Mouse (Mus musculus) CH12.LX (cell line): ENCODE measurements around the gene Tmem35b. TPM values are rescaled to one million over a fixed set of nuclear protein-coding genes. Genes with fewer than 3 reads are reported as not detected.

ENCODE experiments used
- DNase-seq: peaks from one replicate; pipeline ENCODE4 v3.0.0-alpha.2; 2013; ENCODE audit errors: extremely low read depth
- H3K27ac ChIP-seq: 2 replicates; pipeline ENCODE4 v1.5.1; 2012; ENCODE audit warnings: low read depth, mild to moderate bottlenecking, control low read depth, moderate library complexity; ENCODE audit not compliant: insufficient read depth
- H3K27me3 ChIP-seq: replicated peaks from 2 replicates; pipeline ENCODE3; 2012; ENCODE audit warnings: inconsistent platforms
- H3K36me3 ChIP-seq, 2 experiments: replicated peaks in 1 of 2; 2 replicates each; pipeline versions ENCODE3 to v1.6.1; 2012; ENCODE audit warnings: inconsistent platforms in 1 of 2, low read length in 1 of 2, mild to moderate bottlenecking in 1 of 2, mixed read lengths in 1 of 2, moderate library complexity in 1 of 2; ENCODE audit not compliant: control insufficient read depth in 1 of 2, insufficient read depth in 1 of 2
- H3K4me1 ChIP-seq, 2 experiments: 2 replicates each; pipeline ENCODE4 v1.6.1; 2012; ENCODE audit warnings: inconsistent platforms in 1 of 2, moderate library complexity in 1 of 2; ENCODE audit not compliant: insufficient read depth in 2 of 2, control insufficient read depth in 1 of 2
- H3K4me2 ChIP-seq: 2 replicates; pipeline ENCODE4 v1.6.1; 2012; ENCODE audit warnings: low read depth, mild to moderate bottlenecking, control low read depth; ENCODE audit not compliant: poor library complexity, insufficient read depth, severe bottlenecking
- H3K4me3 ChIP-seq, 3 experiments: fragments of 150-350 bp in 1 of 3; sonication (generic) in 1 of 3; replicated peaks in 1 of 3; 2 replicates each; pipeline versions ENCODE3 to v1.5.1; 2011 to 2012; ENCODE audit warnings: low read depth in 2 of 3, low read length in 2 of 3, mild to moderate bottlenecking in 2 of 3, moderate library complexity in 2 of 3, control low read depth in 1 of 3, improper control_type of control experiment in 1 of 3, inconsistent platforms in 1 of 3, mixed read lengths in 1 of 3; ENCODE audit not compliant: poor library complexity in 1 of 3
- H3K79me2 ChIP-seq: replicated peaks from 2 replicates; pipeline ENCODE4 v1.6.1; 2012; ENCODE audit warnings: mild to moderate bottlenecking, moderate library complexity; ENCODE audit not compliant: control insufficient read depth, poor library complexity, insufficient read depth, severe bottlenecking; ENCODE audit errors: extremely low read depth
- H3K9ac ChIP-seq: 2 replicates; pipeline ENCODE4 v1.6.1; 2012; ENCODE audit warnings: low read depth, mild to moderate bottlenecking, control low read depth, moderate library complexity; ENCODE audit not compliant: insufficient read depth
- H3K9me3 ChIP-seq: replicated peaks from 2 replicates; pipeline ENCODE3; 2012; ENCODE audit warnings: low read length, inconsistent platforms, mixed read lengths
- CHD1 ChIP-seq: IDR thresholded peaks from 2 replicates; pipeline ENCODE4 v1.6.1; 2012; ENCODE audit warnings: low read depth, low read length, improper control_type of control experiment, inconsistent platforms
- CTCF ChIP-seq, 2 experiments: IDR thresholded peaks in 1 of 2; conservative IDR thresholded peaks in 1 of 2; 2 replicates each; pipeline ENCODE4 v1.5.1; 2011 to 2012; ENCODE audit warnings: low read depth in 2 of 2, low read length in 2 of 2, improper control_type of control experiment in 1 of 2, inconsistent platforms in 1 of 2, mild to moderate bottlenecking in 1 of 2, moderate library complexity in 1 of 2
- E2F4 ChIP-seq: IDR thresholded peaks from 2 replicates; pipeline ENCODE4 v1.6.1; 2011; ENCODE audit warnings: low read depth, low read length, improper control_type of control experiment; ENCODE audit not compliant: insufficient replicate concordance
- ELF1 ChIP-seq: IDR thresholded peaks from 2 replicates; pipeline ENCODE4 v1.6.1; 2014; ENCODE audit warnings: low read depth, mild to moderate bottlenecking, inconsistent platforms, low read length, improper control_type of control experiment
- ETS1 ChIP-seq: conservative IDR thresholded peaks from 2 replicates; pipeline ENCODE4 v1.6.1; 2012; ENCODE audit warnings: low read depth, mild to moderate bottlenecking, inconsistent platforms, low read length, improper control_type of control experiment, moderate library complexity
- GABPA ChIP-seq: IDR thresholded peaks from 2 replicates; pipeline ENCODE4 v1.6.1; 2012; ENCODE audit warnings: low read depth, low read length, improper control_type of control experiment, inconsistent platforms; ENCODE audit not compliant: insufficient replicate concordance
- HCFC1 ChIP-seq: IDR thresholded peaks from 2 replicates; pipeline ENCODE4 v1.6.1; 2012; ENCODE audit warnings: low read depth, mild to moderate bottlenecking, inconsistent platforms, low read length, improper control_type of control experiment
- IRF4 ChIP-seq: IDR thresholded peaks from 2 replicates; pipeline ENCODE4 v1.6.1; 2014; ENCODE audit warnings: low read depth, mild to moderate bottlenecking, inconsistent platforms, low read length, improper control_type of control experiment
- JUN ChIP-seq: IDR thresholded peaks from 2 replicates; pipeline ENCODE4 v1.6.1; 2011; ENCODE audit warnings: low read depth, mild to moderate bottlenecking, low read length, improper control_type of control experiment, moderate library complexity; ENCODE audit not compliant: insufficient read depth
- MAX ChIP-seq: IDR thresholded peaks from 2 replicates; pipeline ENCODE4 v1.6.1; 2011; ENCODE audit warnings: low read length, improper control_type of control experiment
- MEF2A ChIP-seq: IDR thresholded peaks from 2 replicates; pipeline ENCODE4 v1.6.1; 2014; ENCODE audit warnings: low read depth, mild to moderate bottlenecking, inconsistent platforms, low read length, improper control_type of control experiment, borderline replicate concordance
- MXI1 ChIP-seq: IDR thresholded peaks from 2 replicates; pipeline ENCODE4 v1.6.1; 2011; ENCODE audit warnings: mild to moderate bottlenecking, low read depth, low read length, improper control_type of control experiment
- MYC ChIP-seq: IDR thresholded peaks from 2 replicates; pipeline ENCODE4 v1.6.1; 2011; ENCODE audit warnings: low read depth, mild to moderate bottlenecking, improper control_type of control experiment, low read length
- PAX5 ChIP-seq: IDR thresholded peaks from 2 replicates; pipeline ENCODE4 v1.6.1; 2012; ENCODE audit warnings: low read length, inconsistent platforms, mixed read lengths
- POLR2AphosphoS2 ChIP-seq: IDR thresholded peaks from 2 replicates; pipeline ENCODE4 v1.6.1; 2011; ENCODE audit warnings: low read depth, low read length, improper control_type of control experiment
- RAD21 ChIP-seq: IDR thresholded peaks from 2 replicates; pipeline ENCODE4 v1.6.1; 2011; ENCODE audit warnings: low read depth, mild to moderate bottlenecking, low read length, improper control_type of control experiment, moderate library complexity
- RCOR1 ChIP-seq: conservative IDR thresholded peaks from 2 replicates; pipeline ENCODE4 v1.6.1; 2012; ENCODE audit warnings: low read depth, mild to moderate bottlenecking, inconsistent platforms, low read length, improper control_type of control experiment
- TBP ChIP-seq: conservative IDR thresholded peaks from 2 replicates; pipeline ENCODE4 v1.6.1; 2011; ENCODE audit warnings: low read depth, low read length, improper control_type of control experiment
- TCF12 ChIP-seq: IDR thresholded peaks from 2 replicates; pipeline ENCODE4 v1.6.1; 2014; ENCODE audit warnings: low read depth, mild to moderate bottlenecking, inconsistent platforms, low read length, improper control_type of control experiment
- UBTF ChIP-seq: IDR thresholded peaks from 2 replicates; pipeline ENCODE4 v1.6.1; 2012; ENCODE audit warnings: low read depth, mild to moderate bottlenecking, inconsistent platforms, low read length, improper control_type of control experiment, moderate library complexity
- USF1 ChIP-seq: IDR thresholded peaks from 2 replicates; pipeline ENCODE4 v1.6.1; 2014; ENCODE audit warnings: low read depth, mild to moderate bottlenecking, inconsistent platforms, low read length, improper control_type of control experiment
- USF2 ChIP-seq: conservative IDR thresholded peaks from 2 replicates; pipeline ENCODE4 v1.6.1; 2011; ENCODE audit warnings: low read depth, low read length, improper control_type of control experiment
- ZMIZ1 ChIP-seq: IDR thresholded peaks from 2 replicates; pipeline ENCODE4 v1.6.1; 2012; ENCODE audit warnings: low read depth, mild to moderate bottlenecking, inconsistent platforms, low read length, improper control_type of control experiment
- dilution Hi-C: fragments of 300-500 bp; cut with MboI; formaldehyde crosslinking; loops from 2 replicates; pipeline ENCODE4 v1.14.3; 2020; ENCODE audit warnings: low sequenced_read_pairs; ENCODE audit not compliant: extremely low pct_unique_long_range_greater_than_20kb, extremely low pct_ligation_motif_present
- in situ Hi-C: fragments of 300-500 bp; cut with MboI; formaldehyde crosslinking; loops from 3 replicates; pipeline ENCODE4 v1.14.3; 2019; ENCODE audit warnings: low sequenced_read_pairs, low pct_ligation_motif_present, low pct_unique_long_range_greater_than_20kb, mixed read lengths
- polyA plus RNA-seq: library from polyadenylated mRNA; unstranded; fragments of >175 nt; gene quantifications from 2 replicates; pipeline ENCODE4 v1.2.1, GENCODE M21; 2012; ENCODE audit warnings: low read depth; ENCODE audit not compliant: insufficient read length
- total RNA-seq, 2 experiments: library from RNA; depleted of rRNA; stranded (reverse); fragments of 300-350 nt in 1 of 2; fragments of >200 nt in 1 of 2; gene quantifications; 2 replicates each; pipeline ENCODE4 v1.2.3; 2012 to 2014

Gene Tmem35b
- total and polyA plus RNA-seq, 3 experiments, result 7.1 to 14.2 (median 9.4) TPM

DNA sequence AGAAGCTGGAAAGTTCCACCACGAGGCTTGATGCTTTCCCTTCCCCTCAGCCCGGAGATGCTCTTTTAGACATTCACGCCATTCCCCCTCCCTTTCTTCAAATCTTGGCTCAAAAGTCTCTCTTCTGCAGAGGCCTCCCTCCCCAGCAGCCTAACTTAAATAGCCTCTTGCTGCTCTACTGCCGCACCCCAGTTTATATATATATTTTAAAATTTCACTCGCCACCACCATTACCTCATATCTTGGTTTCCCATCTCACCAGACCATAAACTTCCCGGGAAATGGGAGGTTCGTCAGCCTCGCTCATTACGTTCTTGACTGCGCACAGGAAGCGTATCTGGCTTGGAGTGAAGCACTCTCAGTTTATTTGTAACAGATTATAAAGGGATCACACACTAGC is 54.5 kb downstream of the Tmem35b start:
- Histone ChIP-seq H3K4me3 (no peak overlapping the region), H3K36me3 (no peaks in the 10 kb centered on the region), H3K79me2 (no peaks in the 10 kb centered on the region), H3K4me1 (no peaks in the 10 kb centered on the region), H3K27me3 (peaks cover 67% of the 10 kb centered on the region), H3K9ac (no peak overlapping the region), H3K4me2 (no peak overlapping the region), H3K27ac (no peak overlapping the region), H3K9me3 (peaks cover 4% of the 10 kb centered on the region)
- in situ Hi-C loops, result no loop called here
- TF ChIP-seq JUN (no peak), RAD21 (no peak), USF2 (no peak), GABPA (no peak), RCOR1 (no peak), IRF4 (no peak), POLR2AphosphoS2 (no peak), USF1 (no peak), TBP (no peak), MYC (no peak), ETS1 (no peak), MEF2A (no peak), MAX (no peak), ELF1 (no peak), ZMIZ1 (no peak), CTCF (conservative IDR thresholded peaks at IDR 0.05 in 1 of 2, IDR thresholded peaks at IDR 0.05 in 1 of 2; ENCODE audit: low read depth in 2 of 2, low read length in 2 of 2) (no peak)
- dilution Hi-C loops, result no loop called here
- DNase-seq, result no peak

- dilution Hi-C loops, result no loop called here
- no peaks in the 10 kb centered on the region for H3K36me3 ChIP-seq
Observed at GRCm38 (mm10) chr4:127178671-127179070, 55.2 kb downstream of the Tmem35b start.

More at GRCm38 (mm10) chr4:127178671-127179070, 55.2 kb downstream of the Tmem35b start:
- no peak for TF ChIP-seq E2F4
- no peak for TF ChIP-seq TCF12
- TF ChIP-seq POLR2AphosphoS2, result no peak
- TF ChIP-seq MYC, result no peak
- TF ChIP-seq CHD1, result no peak
- no peak for TF ChIP-seq HCFC1
- TF ChIP-seq UBTF, result no peak
- TF ChIP-seq MXI1, result no peak
- no peak for TF ChIP-seq PAX5
- no peak for TF ChIP-seq IRF4
- TF ChIP-seq GABPA, result no peak
- TF ChIP-seq, all 38 proteins: peak for 0
- no peaks in the 10 kb centered on the region for H3K79me2 ChIP-seq
- no peak for DNase-seq
- H3K4me1 ChIP-seq, result no peaks in the 10 kb centered on the region
- no peak overlapping the region for H3K9ac ChIP-seq
- no peak overlapping the region for H3K4me3 ChIP-seq
- H3K27ac ChIP-seq, result no peak overlapping the region
- peaks cover 74% of the 10 kb centered on the region for H3K27me3 ChIP-seq
- peaks cover 4% of the 10 kb centered on the region for H3K9me3 ChIP-seq
- H3K4me2 ChIP-seq, result no peak overlapping the region
- in situ Hi-C loops, result no loop called here

Other genes starting within 250 kb of the Tmem35b start
- 13.6 and 14.9 TPM in 2 replicates for gene Zmym4, start 155.6 kb upstream of the Tmem35b start, total RNA-seq (2012; rRNA removed)
- gene Zmym4, start 155.6 kb upstream of the Tmem35b start, total RNA-seq (2014; rRNA removed), result 18.0 and 19.7 TPM in 2 replicates
- 22.8 and 24.3 TPM in 2 replicates for gene Zmym4, start 155.6 kb upstream of the Tmem35b start, polyA plus RNA-seq
- gene Sfpq, start 102.4 kb upstream of the Tmem35b start, total RNA-seq (2012; rRNA removed), result 170 and 228 TPM in 2 replicates
- 146 and 199 TPM in 2 replicates for gene Sfpq, start 102.4 kb upstream of the Tmem35b start, total RNA-seq (2014; rRNA removed)
- 560 and 668 TPM in 2 replicates for gene Sfpq, start 102.4 kb upstream of the Tmem35b start, polyA plus RNA-seq
- 9.5 and 13.4 TPM in 2 replicates for gene Zmym1, start 62.5 kb upstream of the Tmem35b start, total RNA-seq (2012; rRNA removed)
- gene Zmym1, start 62.5 kb upstream of the Tmem35b start, total RNA-seq (2014; rRNA removed), result 25.0 and 26.5 TPM in 2 replicates
- gene Zmym1, start 62.5 kb upstream of the Tmem35b start, polyA plus RNA-seq, result 20.4 and 23.5 TPM in 2 replicates
- 6.4 and 7.8 TPM in 2 replicates for gene Zmym6, start 46.3 kb upstream of the Tmem35b start, total RNA-seq (2012; rRNA removed)
- gene Zmym6, start 46.3 kb upstream of the Tmem35b start, total RNA-seq (2014; rRNA removed), result 8.1 and 11.1 TPM in 2 replicates
- 9.1 and 10.2 TPM in 2 replicates for gene Zmym6, start 46.3 kb upstream of the Tmem35b start, polyA plus RNA-seq
- 0.38 and 0.55 TPM in 2 replicates for gene Dlgap3, start 45.5 kb downstream of the Tmem35b start, total RNA-seq (2012; rRNA removed)
- 0.08 TPM in 1 of 2 replicates, not detected in the other for gene Dlgap3, start 45.5 kb downstream of the Tmem35b start, total RNA-seq (2014; rRNA removed)
- 0.07 and 0.37 TPM in 2 replicates for gene Dlgap3, start 45.5 kb downstream of the Tmem35b start, polyA plus RNA-seq
- gene Smim12, start 120.1 kb downstream of the Tmem35b start, total RNA-seq (2012; rRNA removed), result 33.6 and 36.6 TPM in 2 replicates
- 28.7 and 31.3 TPM in 2 replicates for gene Smim12, start 120.1 kb downstream of the Tmem35b start, total RNA-seq (2014; rRNA removed)
- gene Smim12, start 120.1 kb downstream of the Tmem35b start, polyA plus RNA-seq, result 27.7 and 30.9 TPM in 2 replicates
- gene Gja4, start 190.3 kb downstream of the Tmem35b start, total RNA-seq (2012; rRNA removed), result not detected in 2 replicates
- gene Gja4, start 190.3 kb downstream of the Tmem35b start, total RNA-seq (2014; rRNA removed), result not detected in 2 replicates
- gene Gja4, start 190.3 kb downstream of the Tmem35b start, polyA plus RNA-seq, result not detected in 2 replicates
- gene Gjb3, start 207.2 kb downstream of the Tmem35b start, total RNA-seq (2012; rRNA removed), result not detected in 2 replicates
- not detected in 2 replicates for gene Gjb3, start 207.2 kb downstream of the Tmem35b start, total RNA-seq (2014; rRNA removed)
- not detected in 2 replicates for gene Gjb3, start 207.2 kb downstream of the Tmem35b start, polyA plus RNA-seq
- gene Gjb4, start 230.4 kb downstream of the Tmem35b start, total RNA-seq (2012; rRNA removed), result not detected in 2 replicates
- not detected in 2 replicates for gene Gjb4, start 230.4 kb downstream of the Tmem35b start, total RNA-seq (2014; rRNA removed)
- not detected in 2 replicates for gene Gjb4, start 230.4 kb downstream of the Tmem35b start, polyA plus RNA-seq
- 0.29 and 0.34 TPM in 2 replicates for gene Gjb5, start 234.5 kb downstream of the Tmem35b start, total RNA-seq (2012; rRNA removed)
- 0.39 and 0.50 TPM in 2 replicates for gene Gjb5, start 234.5 kb downstream of the Tmem35b start, total RNA-seq (2014; rRNA removed)
- gene Gjb5, start 234.5 kb downstream of the Tmem35b start, polyA plus RNA-seq, result 0.23 TPM in 1 of 2 replicates, not detected in the other